Mouse (Mus musculus): ENCODE data around the gene Ndufaf1. TPM values are rescaled to one million over a fixed set of nuclear protein-coding genes. Genes with fewer than 3 reads are reported as not detected.

Ndufaf1 gene
- 36.7 and 37.4 TPM in 2 replicates for polyA plus RNA-seq (2014; fragmentation: Nextera tagmentation; extraction: Ambion mirVana)

- no peak for TF ChIP-seq CTCF (IDR thresholded peaks at IDR 0.05; ENCODE audit: low read depth)
- Histone ChIP-seq H3K27me3 (ENCODE audit: insufficient read depth, low read length) (no peaks in the 10 kb centered on the region), H3K4me2 (peak within 1 kb of the TSS; percentile 82), H3K27ac (ENCODE audit: low read depth) (0 out of 2 replicates have a peak within 1 kb of the TSS, but pooled peaks have one; percentile 27), H3K9me3 (ENCODE audit: low read depth, low read length) (no peaks in the 10 kb centered on the region), H3K36me3 (ENCODE audit: insufficient read depth) (peaks cover 22% of the 10 kb centered on the region; the same call in 1 of the 2 replicates), H3K9ac (peak within 1 kb of the TSS; percentile 82), H3K4me1 (ENCODE audit: insufficient read depth) (no peaks in the 10 kb centered on the region), H3K4me3 (ENCODE audit: low read depth, low read length) (peak within 1 kb of the TSS; percentile 82)
- peak; percentile 88 for DNase-seq
- peak; percentile 83 for ATAC-seq (ENCODE audit: insufficient read depth)
- 1% methylated on average over 44 of the region's 44 CpGs for WGBS
Observed at GRCm38 (mm10) chr2:119662220-119663182, at the start of gene Ndufaf1. TSS of gene Ndufaf1 (minus strand) at chr2:119662827.

- ATAC-seq (ENCODE audit: insufficient read depth): no peak
- Histone ChIP-seq H3K9me3 (ENCODE audit: low read depth, low read length) (no peaks in the 10 kb centered on the region), H3K4me1 (ENCODE audit: insufficient read depth) (no peaks in the 10 kb centered on the region), H3K9ac (no peak overlapping the region), H3K36me3 (ENCODE audit: insufficient read depth) (peaks cover 71% of the 10 kb centered on the region), H3K27ac (ENCODE audit: low read depth) (no peak overlapping the region), H3K27me3 (ENCODE audit: insufficient read depth, low read length) (no peaks in the 10 kb centered on the region), H3K4me3 (ENCODE audit: low read depth, low read length) (no peak overlapping the region), H3K4me2 (no peak overlapping the region)
- no peak for TF ChIP-seq CTCF (IDR thresholded peaks at IDR 0.05; ENCODE audit: low read depth)
- WGBS: 87% methylated on average over 3 of the region's 3 CpGs
- no peak for DNase-seq
Observed at GRCm38 (mm10) chr2:119710011-119710410, 47.4 kb upstream of the Ndufaf1 start.

DNA sequence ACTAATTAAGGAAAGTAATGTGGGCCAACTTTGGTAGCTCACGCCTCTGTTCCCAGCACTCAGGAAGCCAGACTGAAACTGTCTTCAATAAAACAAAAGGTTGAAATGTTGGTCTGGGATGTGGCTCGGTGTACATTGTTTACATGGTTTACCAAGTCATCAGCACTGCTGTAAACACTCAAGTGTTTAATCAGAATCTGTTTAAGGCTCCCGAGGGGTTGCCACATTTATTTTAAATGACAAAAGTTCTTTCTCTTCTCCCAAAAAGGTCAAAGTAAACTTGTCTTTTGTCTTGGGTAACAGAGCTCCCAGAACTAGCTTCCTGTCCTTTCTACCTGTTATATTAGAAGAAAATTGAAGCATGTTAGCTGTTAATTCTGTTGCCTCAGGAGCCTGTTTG, 45.0 kb upstream of the Ndufaf1 start:
- no peak overlapping the region for H3K4me3 ChIP-seq (ENCODE audit: low read depth, low read length)
- no peak overlapping the region for H3K4me2 ChIP-seq
- no peak overlapping the region for H3K27ac ChIP-seq (ENCODE audit: low read depth)
- no peak for ATAC-seq (ENCODE audit: insufficient read depth)
- TF ChIP-seq CTCF (IDR thresholded peaks at IDR 0.05; ENCODE audit: low read depth): no peak
- H3K27me3 ChIP-seq (ENCODE audit: insufficient read depth, low read length): no peaks in the 10 kb centered on the region
- no peaks in the 10 kb centered on the region for H3K4me1 ChIP-seq (ENCODE audit: insufficient read depth)
- DNase-seq: no peak
- 77% methylated on average over 3 of the region's 3 CpGs for WGBS
- H3K36me3 ChIP-seq (ENCODE audit: insufficient read depth): peaks cover 67% of the 10 kb centered on the region
- H3K9ac ChIP-seq: no peak overlapping the region
- no peaks in the 10 kb centered on the region for H3K9me3 ChIP-seq (ENCODE audit: low read depth, low read length)

DNA sequence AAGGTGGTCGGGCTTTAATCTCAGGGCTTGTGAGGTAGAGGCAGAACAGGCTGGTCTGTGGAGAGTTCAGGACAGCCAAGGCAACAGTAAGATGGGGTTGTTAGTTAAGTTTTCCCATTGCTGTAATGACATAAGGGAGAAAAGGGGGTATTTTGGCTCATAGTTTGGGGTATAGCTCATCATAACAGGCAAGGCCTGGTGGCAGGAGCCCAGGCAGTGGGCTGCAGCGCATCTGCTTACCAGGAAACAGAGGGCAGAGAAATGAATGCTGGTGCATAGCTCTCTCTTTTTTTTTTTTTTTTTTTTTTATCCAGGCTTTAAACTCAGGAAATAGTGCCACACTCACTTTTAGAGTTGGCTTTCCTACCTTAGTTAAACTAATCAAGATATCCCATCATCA, 40.5 kb upstream of the Ndufaf1 start:
- Histone ChIP-seq H3K36me3 (ENCODE audit: insufficient read depth) (peaks cover 42% of the 10 kb centered on the region), H3K27me3 (ENCODE audit: insufficient read depth, low read length) (no peaks in the 10 kb centered on the region), H3K4me3 (ENCODE audit: low read depth, low read length) (no peak overlapping the region), H3K4me1 (ENCODE audit: insufficient read depth) (no peaks in the 10 kb centered on the region), H3K4me2 (no peak overlapping the region), H3K9ac (no peak overlapping the region), H3K9me3 (ENCODE audit: low read depth, low read length) (no peaks in the 10 kb centered on the region), H3K27ac (ENCODE audit: low read depth) (no peak overlapping the region)
- ATAC-seq (ENCODE audit: insufficient read depth): no peak
- no peak for DNase-seq
- TF ChIP-seq CTCF (IDR thresholded peaks at IDR 0.05; ENCODE audit: low read depth): no peak
- WGBS: 84% methylated on average over 2 of the region's 2 CpGs

DNA sequence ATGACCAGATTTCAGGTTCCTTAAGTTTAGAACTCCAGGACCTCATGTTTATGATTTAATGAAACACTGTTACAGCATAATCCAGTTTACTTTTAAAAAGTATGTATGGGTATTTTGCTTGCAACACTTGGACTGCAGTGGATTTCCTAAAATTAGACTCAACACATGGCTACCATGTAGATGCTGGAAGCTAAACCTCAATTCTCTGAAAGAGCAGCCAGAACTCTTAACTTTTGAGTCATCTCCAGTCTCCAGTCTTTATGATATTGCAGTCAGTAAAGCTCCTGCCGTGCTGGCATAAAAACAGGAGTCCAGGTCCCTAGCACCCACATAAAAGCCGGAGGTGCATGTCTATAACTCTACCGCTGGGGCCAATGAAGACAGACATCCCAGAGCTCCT, 37.3 kb upstream of the Ndufaf1 start:
- H3K27ac ChIP-seq (ENCODE audit: low read depth): no peak overlapping the region
- peaks cover 31% of the 10 kb centered on the region; the same call in 1 of the 2 replicates for H3K36me3 ChIP-seq (ENCODE audit: insufficient read depth)
- 92% methylated on average over 3 of the region's 3 CpGs for WGBS
- ATAC-seq (ENCODE audit: insufficient read depth) (no peak), DNase-seq (no peak)
- H3K4me1 ChIP-seq (ENCODE audit: insufficient read depth): no peaks in the 10 kb centered on the region
- TF ChIP-seq CTCF (IDR thresholded peaks at IDR 0.05; ENCODE audit: low read depth): no peak
- no peak overlapping the region for H3K9ac ChIP-seq
- H3K4me3 ChIP-seq (ENCODE audit: low read depth, low read length): no peak overlapping the region
- no peak overlapping the region for H3K4me2 ChIP-seq
- H3K27me3 ChIP-seq (ENCODE audit: insufficient read depth, low read length): no peaks in the 10 kb centered on the region
- H3K9me3 ChIP-seq (ENCODE audit: low read depth, low read length): no peaks in the 10 kb centered on the region

GRCm38 (mm10) chr2:119698472-119698871, 35.8 kb upstream of the Ndufaf1 start:
- Histone ChIP-seq H3K4me2 (no peak overlapping the region), H3K9ac (no peak overlapping the region), H3K9me3 (ENCODE audit: low read depth, low read length) (no peaks in the 10 kb centered on the region), H3K36me3 (ENCODE audit: insufficient read depth) (peaks cover 35% of the 10 kb centered on the region), H3K27ac (ENCODE audit: low read depth) (no peak overlapping the region), H3K27me3 (ENCODE audit: insufficient read depth, low read length) (no peaks in the 10 kb centered on the region), H3K4me3 (ENCODE audit: low read depth, low read length) (no peak overlapping the region), H3K4me1 (ENCODE audit: insufficient read depth) (no peaks in the 10 kb centered on the region)
- 92% methylated on average over 2 of the region's 2 CpGs for WGBS
- DNase-seq: no peak
- no peak for TF ChIP-seq CTCF (IDR thresholded peaks at IDR 0.05; ENCODE audit: low read depth)
- ATAC-seq (ENCODE audit: insufficient read depth): no peak

GRCm38 (mm10) chr2:119696111-119696510, 33.5 kb upstream of the Ndufaf1 start:
- Histone ChIP-seq H3K36me3 (ENCODE audit: insufficient read depth) (peaks cover 43% of the 10 kb centered on the region), H3K9ac (no peak overlapping the region), H3K4me1 (ENCODE audit: insufficient read depth) (no peaks in the 10 kb centered on the region), H3K4me2 (no peak overlapping the region), H3K27ac (ENCODE audit: low read depth) (no peak overlapping the region), H3K4me3 (ENCODE audit: low read depth, low read length) (no peak overlapping the region), H3K27me3 (ENCODE audit: insufficient read depth, low read length) (no peaks in the 10 kb centered on the region), H3K9me3 (ENCODE audit: low read depth, low read length) (no peaks in the 10 kb centered on the region)
- DNase-seq (no peak), ATAC-seq (ENCODE audit: insufficient read depth) (no peak)
- 55% methylated on average over 1 of the region's 1 CpGs for WGBS
- no peak for TF ChIP-seq CTCF (IDR thresholded peaks at IDR 0.05; ENCODE audit: low read depth)
